Mouse (Mus musculus): ENCODE results near the gene Cdx2. TPM values are rescaled to one million over a fixed set of nuclear protein-coding genes. Genes with fewer than 3 reads are reported as not detected.
A peak's percentile ranks its signal among the peaks of the same experiment; 100 is the strongest.

The Cdx2 gene
- polyA plus RNA-seq, 1 experiment: 344 TPM

GRCm38 (mm10) chr5:147293127-147293910 is 13.8 kb downstream of the Cdx2 start:
- peaks cover 2% of the 10 kb centered on the region; the same call in 1 of the 2 replicates for H3K36me3 ChIP-seq (ENCODE audit: control insufficient read depth, insufficient read depth, low read length)
- H3K4me1 ChIP-seq (ENCODE audit: control insufficient read depth, insufficient read depth, insufficient read length, low read length): peaks cover 12% of the 10 kb centered on the region

GRCm38 (mm10) chr5:147292506-147293120 is 14.5 kb downstream of the Cdx2 start:
- H3K27ac ChIP-seq (ENCODE audit: insufficient read depth, low read depth, low read length): peak overlapping the region; percentile 67
- no peaks in the 10 kb centered on the region for H3K36me3 ChIP-seq (ENCODE audit: control insufficient read depth, insufficient read depth, low read length)
- 11% methylated on average over 13 of the region's 13 CpGs for WGBS
- peak overlapping the region; percentile 27 for H3K4me3 ChIP-seq (ENCODE audit: low read depth, low read length)
- peaks cover 12% of the 10 kb centered on the region for H3K4me1 ChIP-seq (ENCODE audit: control insufficient read depth, insufficient read depth, insufficient read length, low read length)
- no peak for TF ChIP-seq POLR2A (IDR thresholded peaks at IDR 0.05; ENCODE audit: low read depth, low read length)
- no peak for TF ChIP-seq CTCF (IDR thresholded peaks at IDR 0.05; ENCODE audit: extremely low read depth, insufficient read length, insufficient replicate concordance, low read depth, low read length)
- H3K27me3 ChIP-seq (ENCODE audit: control insufficient read depth, insufficient read depth, low read length): no peaks in the 10 kb centered on the region

More at GRCm38 (mm10) chr5:147293127-147293910, 13.8 kb downstream of the Cdx2 start:
- 11% methylated on average over 18 of the region's 18 CpGs for WGBS
- Histone ChIP-seq H3K27ac (ENCODE audit: insufficient read depth, low read depth, low read length) (peak overlapping the region; percentile 67), H3K27me3 (ENCODE audit: control insufficient read depth, insufficient read depth, low read length) (no peaks in the 10 kb centered on the region), H3K4me3 (ENCODE audit: low read depth, low read length) (peak overlapping the region; percentile 27)
- TF ChIP-seq CTCF (IDR thresholded peaks at IDR 0.05; ENCODE audit: extremely low read depth, insufficient read length, insufficient replicate concordance, low read depth, low read length): peak; percentile 90
- TF ChIP-seq POLR2A (IDR thresholded peaks at IDR 0.05; ENCODE audit: low read depth, low read length): no peak

GRCm38 (mm10) chr5:147291764-147292505 is 15.1 kb downstream of the Cdx2 start:
- Histone ChIP-seq H3K36me3 (ENCODE audit: control insufficient read depth, insufficient read depth, low read length) (no peaks in the 10 kb centered on the region), H3K27me3 (ENCODE audit: control insufficient read depth, insufficient read depth, low read length) (no peaks in the 10 kb centered on the region; the same call in 1 of the 2 replicates), H3K4me1 (ENCODE audit: control insufficient read depth, insufficient read depth, insufficient read length, low read length) (peaks cover 12% of the 10 kb centered on the region), H3K27ac (ENCODE audit: insufficient read depth, low read depth, low read length) (peak overlapping the region; percentile 65), H3K4me3 (ENCODE audit: low read depth, low read length) (peak overlapping the region; percentile 26)
- 19% methylated on average over 16 of the region's 16 CpGs for WGBS
- 0 out of 2 replicates have a peak, but pooled peaks have one; percentile 8 for TF ChIP-seq CTCF (IDR thresholded peaks at IDR 0.05; ENCODE audit: extremely low read depth, insufficient read length, insufficient replicate concordance, low read depth, low read length)
- no peak for TF ChIP-seq POLR2A (IDR thresholded peaks at IDR 0.05; ENCODE audit: low read depth, low read length)

GRCm38 (mm10) chr5:147284365-147284764 is 22.7 kb downstream of the Cdx2 start:
- TF ChIP-seq CTCF (IDR thresholded peaks at IDR 0.05; ENCODE audit: extremely low read depth, insufficient read length, insufficient replicate concordance, low read depth, low read length): peak; percentile 11; the same call in 1 of the 2 replicates
- TF ChIP-seq POLR2A (IDR thresholded peaks at IDR 0.05; ENCODE audit: low read depth, low read length): no peak
- no peak overlapping the region for H3K27ac ChIP-seq (ENCODE audit: insufficient read depth, low read depth, low read length)
- no peaks in the 10 kb centered on the region for H3K36me3 ChIP-seq (ENCODE audit: control insufficient read depth, insufficient read depth, low read length)
- H3K27me3 ChIP-seq (ENCODE audit: control insufficient read depth, insufficient read depth, low read length): peaks cover 2% of the 10 kb centered on the region; the same call in 1 of the 2 replicates
- H3K4me1 ChIP-seq (ENCODE audit: control insufficient read depth, insufficient read depth, insufficient read length, low read length): no peaks in the 10 kb centered on the region
- no peak overlapping the region for H3K4me3 ChIP-seq (ENCODE audit: low read depth, low read length)
- 80% methylated on average over 4 of the region's 4 CpGs for WGBS

- 17% methylated on average over 13 of the region's 13 CpGs for WGBS
- Histone ChIP-seq H3K27me3 (ENCODE audit: control insufficient read depth, insufficient read depth, low read length) (peaks cover 50% of the 10 kb centered on the region), H3K4me3 (ENCODE audit: low read depth, low read length) (no peak overlapping the region), H3K36me3 (ENCODE audit: control insufficient read depth, insufficient read depth, low read length) (no peaks in the 10 kb centered on the region), H3K4me1 (ENCODE audit: control insufficient read depth, insufficient read depth, insufficient read length, low read length) (no peaks in the 10 kb centered on the region), H3K27ac (ENCODE audit: insufficient read depth, low read depth, low read length) (no peak overlapping the region)
- TF ChIP-seq CTCF (IDR thresholded peaks at IDR 0.05; ENCODE audit: extremely low read depth, insufficient read length, insufficient replicate concordance, low read depth, low read length) (no peak), POLR2A (IDR thresholded peaks at IDR 0.05; ENCODE audit: low read depth, low read length) (no peak)
Observed at GRCm38 (mm10) chr5:147277547-147277925, 29.5 kb downstream of the Cdx2 start.

GRCm38 (mm10) chr5:147276701-147277546 is 30.1 kb downstream of the Cdx2 start:
- H3K27ac ChIP-seq (ENCODE audit: insufficient read depth, low read depth, low read length): no peak overlapping the region
- 13% methylated on average over 18 of the region's 18 CpGs for WGBS
- H3K27me3 ChIP-seq (ENCODE audit: control insufficient read depth, insufficient read depth, low read length): peaks cover 56% of the 10 kb centered on the region
- TF ChIP-seq POLR2A (IDR thresholded peaks at IDR 0.05; ENCODE audit: low read depth, low read length) (no peak), CTCF (IDR thresholded peaks at IDR 0.05; ENCODE audit: extremely low read depth, insufficient read length, insufficient replicate concordance, low read depth, low read length) (no peak)
- no peaks in the 10 kb centered on the region for H3K36me3 ChIP-seq (ENCODE audit: control insufficient read depth, insufficient read depth, low read length)
- H3K4me1 ChIP-seq (ENCODE audit: control insufficient read depth, insufficient read depth, insufficient read length, low read length): no peaks in the 10 kb centered on the region
- no peak overlapping the region for H3K4me3 ChIP-seq (ENCODE audit: low read depth, low read length)

Measured in small intestine, adult 2 months (tissue).